Mouse (Mus musculus): ENCODE data around the gene Gm37240.

DNA sequence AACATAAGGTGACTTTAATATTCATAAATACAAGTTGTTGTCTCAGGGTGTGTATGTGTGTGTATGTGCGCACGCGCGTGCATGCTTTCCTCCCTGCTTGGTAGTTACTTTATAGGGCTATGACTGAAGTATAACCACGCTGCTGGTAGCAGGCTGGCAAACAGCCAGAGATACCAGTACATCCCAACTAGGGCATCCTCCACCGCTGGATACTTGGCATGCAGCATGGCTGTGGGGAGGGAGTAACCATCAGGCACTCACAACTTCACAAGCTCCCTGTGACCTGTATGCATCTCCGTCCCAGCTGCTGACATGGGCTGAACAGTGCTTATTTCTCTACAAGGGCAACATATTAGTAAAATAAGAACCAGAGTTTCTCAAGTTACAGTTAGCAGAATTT is 227.6 kb downstream of the Gm37240 start:
- TF ChIP-seq CTCF (IDR thresholded peaks at IDR 0.05; ENCODE audit: insufficient read depth, low read depth, low read length) (no peak), POLR2A (IDR thresholded peaks at IDR 0.05; ENCODE audit: insufficient read depth, low read depth, low read length) (no peak)

All from olfactory bulb, adult 2 months (tissue).